ENCODE assay signal across 21 mouse cellular contexts in genomic region chr11:118898643-118899042, GRCm38 (mm10). TPM values are rescaled to one million over a fixed set of nuclear protein-coding genes. Genes with fewer than 3 reads are reported as not detected.
DNase-seq lines count a peak whose midpoint lies in the region; ATAC-seq lines count a peak whose summit lies in the region.
"Had no signal": no experiment of that assay in that cellular context is flagged by ENCODE, and none has a peak within 500 bp of the region (broad histone marks: within the 10 kb centered on the region; RNA-seq: fewer than 3 reads in every experiment).

No protein-coding gene starts in this region.

- H3K27me3 ChIP-seq in kidney, embryonic 16.5 days (ENCODE audit: insufficient read depth, low read length): peaks cover 26% of the 10 kb centered on the region

- ATAC-seq in cerebellum, adult (ENCODE audit: insufficient number of reproducible peaks, low FRiP score, low TSS enrichment): no peak
- ATAC-seq in kidney, embryonic 16.5 days (ENCODE audit: low FRiP score, low TSS enrichment): no peak
- ATAC-seq: forebrain, embryonic 14.5 days; liver, embryonic 12.5 days; midbrain, embryonic 13.5 days had no signal

- no peak overlapping the region for H3K9ac ChIP-seq in kidney, embryonic 16.5 days (replicated peaks; ENCODE audit: low read length)
- H3K9ac ChIP-seq: heart, embryonic 13.5 days; hindbrain, embryonic 12.5 days; liver, embryonic 12.5 days; lung, embryonic 14.5 days; midbrain, embryonic 13.5 days had no signal

- no peak overlapping the region for H3K27ac ChIP-seq in kidney, embryonic 16.5 days (ENCODE audit: low read length)
- H3K27ac ChIP-seq: heart, embryonic 13.5 days; limb, embryonic 10.5 days; liver, embryonic 12.5 days; macrophage had no signal

- peak; percentile 55 for DNase-seq in cerebellum, adult 11-12 months
- peak; percentile 6 for DNase-seq in kidney, adult 18-20 months
- peak; percentile 37 for DNase-seq in cerebellum, adult 8-10 months
- peak; percentile 14 for DNase-seq in kidney, postnatal 10 days
- DNase-seq in heart, postnatal 4 days: no peak
- no peak for DNase-seq in urinary bladder, adult 18-20 months (ENCODE audit: low spot score in 2 of 2)
- DNase-seq: lung, embryonic 14.5 days; thymus, adult 18-20 months had no signal

- H3K4me3 ChIP-seq in kidney, embryonic 16.5 days (ENCODE audit: low read length): no peak overlapping the region
- H3K4me3 ChIP-seq: erythroblast, embryonic 14.5 days; heart, embryonic 13.5 days; hindbrain, embryonic 12.5 days; limb, embryonic 10.5 days; liver, embryonic 12.5 days; midbrain, embryonic 13.5 days; myocyte had no signal

- 34% methylated on average over 11 of the region's 11 CpGs for WGBS in kidney, embryonic 16.5 days

- peaks cover 5% of the 10 kb centered on the region; the same call in 1 of the 2 replicates for H3K4me1 ChIP-seq in kidney, embryonic 16.5 days (ENCODE audit: insufficient read depth, low read length)
- H3K4me1 ChIP-seq: liver, embryonic 12.5 days had no signal

- H3K36me3 ChIP-seq in kidney, embryonic 16.5 days (ENCODE audit: insufficient read depth, low read length): no peaks in the 10 kb centered on the region
- H3K36me3 ChIP-seq: heart, embryonic 13.5 days; hindbrain, embryonic 12.5 days; limb, embryonic 10.5 days; liver, embryonic 12.5 days; midbrain, embryonic 13.5 days had no signal

- no peak overlapping the region for H3K4me2 ChIP-seq in kidney, embryonic 16.5 days (replicated peaks; ENCODE audit: low read depth, low read length)
- H3K4me2 ChIP-seq: heart, embryonic 13.5 days; hindbrain, embryonic 12.5 days; liver, embryonic 12.5 days; lung, embryonic 14.5 days; midbrain, embryonic 13.5 days had no signal

- no peaks in the 10 kb centered on the region for H3K9me3 ChIP-seq in kidney, embryonic 16.5 days (ENCODE audit: low read length)
- H3K9me3 ChIP-seq: hindbrain, embryonic 12.5 days; limb, embryonic 10.5 days; liver, embryonic 12.5 days; midbrain, embryonic 13.5 days had no signal

RNA-seq across cellular contexts. Expression of gene Rbfox3, which starts 12.8 kb away (rescaled TPM):
- polyA plus RNA-seq in kidney, embryonic 16.5 days (2015; fragmentation: Nextera tagmentation; extraction: Ambion mirVana): 0.63 and 1.0 TPM in 2 replicates
- total RNA-seq in heart, postnatal 4 days (2021): under 1 TPM; 0.09 to 0.12 TPM
- total RNA-seq: granulocyte monocyte progenitor cell, adult 5-6 weeks; MEL had no signal
- polyA plus RNA-seq: macrophage, myocyte had no signal

Comparison
In these comparisons a context has a peak if more than half of its experiments do, and no peak if none do; other contexts are left out.
1. DNase-seq: peak in cerebellum, adult 11-12 months (single experiment), kidney, adult 18-20 months (single experiment), cerebellum, adult 8-10 months (single experiment) and kidney, postnatal 10 days (single experiment); none in heart, postnatal 4 days (single experiment) and urinary bladder, adult 18-20 months (0 of 2).